Mouse (Mus musculus) heart, embryonic 11.5 days (tissue): ENCODE data around the gene Opn1sw. TPM values are rescaled to one million over a fixed set of nuclear protein-coding genes. Genes with fewer than 3 reads are reported as not detected.
A peak's percentile ranks its signal among the peaks of the same experiment; 100 is the strongest.

Source experiments
- ATAC-seq: fragments of 200-750 bp; cut with Nextera tagmentation; replicated peaks from 2 replicates; pipeline ENCODE4 v1.8.0; 2017; ENCODE audit warnings: moderate library complexity; ENCODE audit not compliant: insufficient number of reproducible peaks, low FRiP score, low TSS enrichment
- H3K27ac ChIP-seq: fragments of 300-500 bp; sonication (generic); 2 replicates; pipeline ENCODE4 v1.5.1; 2014; ENCODE audit warnings: mild to moderate bottlenecking, low read depth, low read length
- H3K27me3 ChIP-seq: fragments of 300-500 bp; sonication (generic); 2 replicates; pipeline ENCODE4 v1.6.1; 2014; ENCODE audit warnings: mild to moderate bottlenecking, low read length, mixed read lengths; ENCODE audit not compliant: control insufficient read depth, insufficient read depth
- H3K36me3 ChIP-seq: fragments of 300-500 bp; sonication (generic); 2 replicates; pipeline ENCODE4 v1.6.1; 2014; ENCODE audit warnings: mild to moderate bottlenecking, low read length, moderate library complexity, mixed read lengths; ENCODE audit not compliant: control insufficient read depth, insufficient read depth
- H3K4me1 ChIP-seq: fragments of 300-500 bp; sonication (generic); 2 replicates; pipeline ENCODE4 v1.6.1; 2014; ENCODE audit warnings: low read length; ENCODE audit not compliant: control insufficient read depth, insufficient read depth
- H3K4me2 ChIP-seq: fragments of 300-500 bp; sonication (generic); 2 replicates; pipeline ENCODE4 v1.6.1; 2014; ENCODE audit warnings: mild to moderate bottlenecking, moderate library complexity
- H3K4me3 ChIP-seq: fragments of 300-500 bp; sonication (generic); 2 replicates; pipeline ENCODE4 v1.5.1; 2014; ENCODE audit warnings: low read depth, low read length
- H3K9ac ChIP-seq: fragments of 300-500 bp; sonication (generic); 2 replicates; pipeline ENCODE4 v1.6.1; 2014; ENCODE audit warnings: mild to moderate bottlenecking, low read depth, low read length, moderate library complexity
- H3K9me3 ChIP-seq: fragments of 300-500 bp; sonication (generic); replicated peaks from 2 replicates; pipeline ENCODE4 v1.6.1; 2016; ENCODE audit warnings: low read length; ENCODE audit not compliant: control insufficient read depth
- WGBS: fragments of 180-500 bp; shearing (Covaris S2); extraction: QIAGEN DNeasy Blood & Tissue Kit; methylation state at CpG from one replicate; pipeline ENCODE4 v1.1.7; 2014; ENCODE audit not compliant: insufficient replicate concordance; 5-methylcytosine and 5-hydroxymethylcytosine counted together
- polyA plus RNA-seq: library from polyadenylated mRNA; unstranded; fragments of >200 nt; fragmentation: Nextera tagmentation; extraction: Ambion mirVana; gene quantifications from 2 replicates; pipeline ENCODE4 v1.2.1, GENCODE M21; 2014

The Opn1sw gene
- polyA plus RNA-seq, 1 experiment from 2014 or later: 0.27 TPM

DNA sequence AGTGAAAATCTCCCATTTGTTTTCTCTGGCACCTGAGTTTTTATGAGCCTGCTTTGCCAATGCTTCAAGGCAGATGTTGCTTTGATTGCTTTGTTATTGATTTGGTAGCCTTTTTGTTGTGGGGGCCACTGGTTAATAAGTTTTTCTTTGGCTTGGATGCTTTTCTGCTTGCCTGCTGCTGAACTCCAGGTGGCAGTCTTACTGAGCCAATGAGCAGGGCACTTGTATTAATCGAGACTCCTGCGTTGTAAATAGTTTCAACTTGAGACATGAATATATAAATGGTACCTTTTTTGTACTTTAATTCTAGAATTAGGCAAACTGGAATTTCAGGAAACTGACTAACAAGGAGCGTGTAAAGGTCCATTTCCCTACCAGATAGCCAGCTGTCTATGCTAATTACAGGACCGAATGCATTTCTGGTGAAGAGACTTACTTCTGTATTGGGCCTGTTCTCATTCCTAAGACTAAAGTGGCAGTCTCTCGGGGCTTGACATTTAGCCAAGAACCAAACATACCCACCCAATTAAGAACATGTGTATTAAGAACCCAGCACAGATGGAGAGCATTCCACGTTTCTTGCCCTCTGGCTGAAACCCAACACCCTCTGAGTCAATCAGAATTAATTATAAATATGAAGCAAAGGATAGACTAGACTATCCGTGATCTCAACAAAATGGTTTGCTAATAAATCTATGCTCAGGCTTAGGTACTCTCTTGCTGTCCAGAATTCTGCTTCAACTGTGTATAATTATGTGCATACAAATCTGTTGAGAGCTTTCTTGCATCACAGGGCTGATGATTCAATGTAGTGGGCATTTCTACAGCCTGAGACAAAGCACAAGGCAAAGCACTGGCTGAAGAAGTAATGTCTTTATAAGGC lies 25.8 kb downstream of the Opn1sw start:
- Histone ChIP-seq H3K9me3 (no peaks in the 10 kb centered on the region), H3K36me3 (peaks cover 15% of the 10 kb centered on the region), H3K4me2 (no peak overlapping the region), H3K4me3 (no peak overlapping the region), H3K9ac (no peak overlapping the region), H3K4me1 (no peaks in the 10 kb centered on the region), H3K27me3 (no peaks in the 10 kb centered on the region), H3K27ac (no peak overlapping the region)
- WGBS: 79% methylated on average over 7 of the region's 7 CpGs
- ATAC-seq: no peak

DNA sequence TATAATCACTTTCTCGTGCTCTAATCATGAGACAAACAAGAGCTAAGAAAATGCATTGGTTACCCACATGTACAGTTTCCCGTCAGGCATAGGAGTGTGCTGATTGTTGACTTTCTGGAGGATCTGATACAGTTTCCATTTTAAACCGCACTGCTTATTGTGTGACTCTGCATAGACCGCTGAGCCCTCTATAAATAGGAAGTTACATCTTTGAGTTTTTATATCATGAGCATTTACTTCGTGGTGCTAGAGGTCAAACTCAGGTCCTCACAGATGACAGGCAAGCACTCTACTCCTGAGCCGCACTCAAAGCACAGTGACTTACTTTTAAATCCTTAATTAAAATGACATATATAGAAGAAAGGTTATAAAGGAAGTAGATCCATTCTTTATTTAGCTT lies 28.1 kb downstream of the Opn1sw start:
- Histone ChIP-seq H3K36me3 (peaks cover 9% of the 10 kb centered on the region; the same call in 1 of the 2 replicates), H3K9ac (no peak overlapping the region), H3K4me2 (no peak overlapping the region), H3K4me3 (no peak overlapping the region), H3K4me1 (peaks cover 5% of the 10 kb centered on the region; the same call in 1 of the 2 replicates), H3K27ac (0 out of 2 replicates have a peak overlapping the region, but pooled peaks have one; percentile 17), H3K27me3 (no peaks in the 10 kb centered on the region), H3K9me3 (no peaks in the 10 kb centered on the region)
- 67% methylated on average over 6 of the region's 6 CpGs for WGBS
- ATAC-seq: no peak

DNA sequence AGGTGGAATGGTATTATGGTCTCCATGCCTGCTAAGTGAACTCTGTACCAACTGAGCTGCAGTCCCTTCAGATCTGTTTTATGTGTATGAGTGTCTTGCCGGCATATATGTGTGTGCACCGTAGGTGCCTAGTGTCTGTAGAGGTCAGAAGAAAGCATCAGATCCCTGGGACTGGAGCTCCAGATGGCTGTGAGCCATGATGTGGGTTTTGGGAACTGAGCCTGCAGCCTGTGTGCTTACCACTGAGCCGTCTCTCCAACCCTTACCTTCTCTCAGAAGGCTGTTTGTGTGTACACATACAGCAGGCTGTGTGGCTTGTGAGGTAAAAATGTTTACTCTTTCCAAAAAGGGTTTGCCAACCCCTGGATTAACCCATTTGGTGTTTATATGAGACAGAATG lies 28.9 kb downstream of the Opn1sw start:
- H3K9ac ChIP-seq: no peak overlapping the region
- no peaks in the 10 kb centered on the region for H3K9me3 ChIP-seq
- H3K4me2 ChIP-seq: no peak overlapping the region
- 91% methylated on average over 3 of the region's 3 CpGs for WGBS
- peaks cover 9% of the 10 kb centered on the region; the same call in 1 of the 2 replicates for H3K36me3 ChIP-seq
- H3K27ac ChIP-seq: no peak overlapping the region
- ATAC-seq: no peak
- peaks cover 7% of the 10 kb centered on the region; the same call in 1 of the 2 replicates for H3K4me1 ChIP-seq
- H3K27me3 ChIP-seq: no peaks in the 10 kb centered on the region
- no peak overlapping the region for H3K4me3 ChIP-seq

DNA sequence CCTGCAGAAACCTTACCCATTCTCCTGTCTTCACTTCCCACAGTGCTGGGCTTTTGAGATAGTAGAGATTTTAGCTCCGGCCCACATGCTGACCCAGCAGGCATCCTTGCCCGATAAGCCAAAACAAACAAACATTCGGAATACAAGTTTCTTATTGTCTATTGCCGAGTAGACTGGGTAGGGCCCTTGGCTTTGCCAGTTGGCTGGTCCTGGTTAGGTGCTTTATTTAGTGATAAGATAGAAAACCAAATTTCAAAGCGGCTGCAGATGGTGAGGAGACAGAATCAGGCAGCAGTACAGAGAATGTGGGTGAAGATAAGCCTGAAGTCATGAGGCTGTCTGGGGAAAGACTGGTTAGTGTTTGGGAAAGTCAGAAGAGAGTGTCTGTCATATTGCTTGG lies 35.5 kb downstream of the Opn1sw start:
- no peak; the same call in 1 of the 2 replicates for ATAC-seq
- H3K4me2 ChIP-seq: peak overlapping the region; percentile 54
- H3K4me3 ChIP-seq: no peak overlapping the region
- no peaks in the 10 kb centered on the region for H3K9me3 ChIP-seq
- no peak overlapping the region for H3K9ac ChIP-seq
- WGBS: 10% methylated on average over 5 of the region's 5 CpGs
- H3K4me1 ChIP-seq: peaks cover 28% of the 10 kb centered on the region
- H3K27ac ChIP-seq: peak overlapping the region; percentile 41; the same call in 1 of the 2 replicates
- H3K27me3 ChIP-seq: no peaks in the 10 kb centered on the region
- 0 out of 2 replicates have a peak, but pooled peaks cover 5% of the 10 kb centered on the region for H3K36me3 ChIP-seq

DNA sequence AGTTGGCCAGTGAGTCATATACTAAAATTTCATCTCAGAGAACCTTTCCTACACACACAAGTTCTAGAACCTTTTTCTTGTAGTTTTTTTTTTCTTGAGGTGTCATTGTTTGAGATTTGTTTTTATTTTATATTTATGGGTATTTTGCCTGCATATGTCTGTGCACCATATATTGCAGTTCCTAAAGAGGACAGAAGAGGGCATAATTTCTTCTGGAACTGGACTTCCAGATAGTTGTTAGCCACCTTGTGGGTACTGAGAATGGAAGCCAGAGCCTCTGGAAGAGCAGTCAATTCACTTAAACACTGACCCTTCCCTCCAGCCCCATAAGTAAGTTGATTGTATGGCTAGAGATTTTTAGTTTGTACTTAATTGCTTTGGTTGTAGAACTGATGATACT lies 36.7 kb downstream of the Opn1sw start:
- H3K4me1 ChIP-seq: peaks cover 33% of the 10 kb centered on the region
- 0 out of 2 replicates have a peak, but pooled peaks cover 3% of the 10 kb centered on the region for H3K36me3 ChIP-seq
- H3K27ac ChIP-seq: no peak overlapping the region
- H3K4me2 ChIP-seq: no peak overlapping the region
- no peaks in the 10 kb centered on the region for H3K9me3 ChIP-seq
- no peak overlapping the region for H3K9ac ChIP-seq
- H3K4me3 ChIP-seq: no peak overlapping the region
- H3K27me3 ChIP-seq: no peaks in the 10 kb centered on the region
- ATAC-seq: no peak

DNA sequence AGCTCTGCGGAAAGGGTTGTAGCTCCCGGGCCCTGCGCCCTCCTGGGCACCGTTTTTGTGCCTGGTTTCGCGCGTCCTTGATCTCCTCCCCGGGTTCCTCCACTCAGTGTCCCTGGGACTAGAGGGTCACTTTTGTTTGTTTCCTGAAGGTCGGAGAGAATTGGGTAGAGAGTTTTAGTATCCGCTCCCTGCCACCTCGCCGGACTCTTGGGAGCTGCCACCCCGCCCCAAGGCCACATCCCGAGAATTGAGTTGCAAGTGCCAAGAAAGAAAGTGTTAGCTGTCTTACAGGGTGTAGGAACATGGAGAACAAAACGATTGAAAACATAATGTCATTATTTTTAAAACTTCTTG lies 39.9 kb downstream of the Opn1sw start:
- under 1% methylated on average over 15 of the region's 15 CpGs for WGBS
- 0 out of 2 replicates have a peak, but pooled peaks have one; percentile 1 for ATAC-seq
- H3K4me2 ChIP-seq: peak overlapping the region; percentile 73
- no peaks in the 10 kb centered on the region for H3K27me3 ChIP-seq
- peak overlapping the region; percentile 99 for H3K4me3 ChIP-seq
- no peaks in the 10 kb centered on the region for H3K9me3 ChIP-seq
- H3K36me3 ChIP-seq: no peaks in the 10 kb centered on the region
- H3K27ac ChIP-seq: peak overlapping the region; percentile 77
- peak overlapping the region; percentile 98 for H3K9ac ChIP-seq
- H3K4me1 ChIP-seq: peaks cover 23% of the 10 kb centered on the region

DNA sequence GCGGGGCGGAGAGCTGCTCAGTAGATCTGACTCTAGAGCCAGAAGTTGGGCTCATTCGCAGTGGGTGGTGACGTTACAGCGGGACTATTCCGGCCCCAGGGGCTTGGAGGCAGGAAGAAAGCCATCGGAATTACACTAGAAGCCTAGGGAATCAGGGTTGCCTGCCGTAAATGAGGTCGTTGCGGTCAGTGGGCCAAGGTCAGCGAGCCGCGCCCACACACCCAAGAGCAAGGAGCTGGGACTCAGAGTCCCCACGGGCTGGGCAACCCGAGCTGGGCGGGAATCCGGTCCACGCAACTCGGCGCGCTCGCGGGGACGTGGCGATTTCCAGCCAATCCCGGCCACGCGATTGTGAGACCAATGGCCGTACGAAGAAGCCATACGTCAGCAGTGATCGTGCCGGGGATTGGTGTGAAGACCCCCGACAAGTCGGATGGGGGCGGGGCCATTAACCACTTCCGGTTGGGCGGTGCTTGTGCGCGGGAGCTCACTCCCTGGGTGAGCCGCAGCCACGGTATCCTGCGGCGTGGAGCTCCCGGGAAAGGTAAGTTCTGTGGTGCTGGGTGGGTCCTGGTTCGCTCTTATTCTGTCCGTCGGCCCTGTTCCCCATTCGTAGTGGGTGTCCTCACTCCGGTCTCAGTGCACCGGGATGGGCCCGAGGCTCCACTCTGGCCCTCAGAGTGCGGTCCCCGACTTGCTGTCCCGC lies 40.5 kb downstream of the Opn1sw start, which contains the start of gene Calu:
Calu (plus strand) TSS at position 405 of the 706 bp plus-strand sequence.
- ATAC-seq: peak; percentile 99
- Histone ChIP-seq H3K4me3 (peak within 1 kb of the TSS; percentile 99), H3K9ac (peak within 1 kb of the TSS; percentile 98), H3K27me3 (no peaks in the 10 kb centered on the region), H3K27ac (peak within 1 kb of the TSS; percentile 94), H3K36me3 (no peaks in the 10 kb centered on the region), H3K4me2 (peak within 1 kb of the TSS; percentile 73), H3K4me1 (peaks cover 19% of the 10 kb centered on the region), H3K9me3 (no peaks in the 10 kb centered on the region)
- under 1% methylated on average over 52 of the region's 55 CpGs for WGBS

DNA sequence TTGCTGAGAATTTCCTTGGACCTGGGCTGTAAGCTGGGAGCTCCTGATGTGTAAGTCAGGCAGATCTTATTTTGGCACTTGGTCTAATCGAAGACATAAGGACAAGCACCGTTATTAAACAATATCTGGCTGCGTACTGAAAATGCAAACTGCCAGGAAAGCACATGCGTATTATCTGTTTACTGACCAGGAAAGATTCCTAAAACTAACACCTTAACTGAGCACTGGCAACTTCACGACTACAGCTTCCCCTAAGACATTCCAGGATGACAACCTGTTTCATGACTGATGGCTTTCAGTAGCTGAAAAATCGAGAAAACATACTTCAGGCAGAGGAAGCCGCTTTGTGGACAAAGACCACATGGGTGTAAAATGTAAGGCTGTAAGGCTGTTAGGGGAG lies 41.1 kb downstream of the Opn1sw start:
- Histone ChIP-seq H3K9me3 (no peaks in the 10 kb centered on the region), H3K9ac (peak overlapping the region; percentile 98), H3K4me3 (peak overlapping the region; percentile 99), H3K27me3 (no peaks in the 10 kb centered on the region), H3K36me3 (no peaks in the 10 kb centered on the region), H3K4me1 (peaks cover 13% of the 10 kb centered on the region), H3K4me2 (peak overlapping the region; percentile 73), H3K27ac (peak overlapping the region; percentile 94)
- 32% methylated on average over 7 of the region's 7 CpGs for WGBS
- no peak for ATAC-seq
